Mouse (Mus musculus) lung, embryonic 14.5 days (tissue): ENCODE data around the gene Rnaseh2c. TPM values are rescaled to one million over a fixed set of nuclear protein-coding genes. Genes with fewer than 3 reads are reported as not detected.

Source experiments
- ATAC-seq: fragments of 200-750 bp; cut with Nextera tagmentation; 2 replicates; pipeline ENCODE4 v1.8.0; 2017; ENCODE audit warnings: mild to moderate bottlenecking, moderate TSS enrichment, moderate library complexity; ENCODE audit not compliant: insufficient read depth
- DNase-seq: peaks from one replicate; pipeline ENCODE4 v3.0.0-alpha.2; 2015
- H3K27ac ChIP-seq: fragments of 300-500 bp; sonication (generic); 2 replicates; pipeline ENCODE4 v1.5.1; 2014; ENCODE audit warnings: low read depth, mild to moderate bottlenecking, moderate library complexity
- H3K27me3 ChIP-seq: fragments of 300-500 bp; sonication (generic); 2 replicates; pipeline ENCODE4 v1.6.1; 2014; ENCODE audit warnings: low read length, control low read depth; ENCODE audit not compliant: insufficient read depth
- H3K36me3 ChIP-seq: fragments of 300-500 bp; sonication (generic); 2 replicates; pipeline ENCODE4 v1.6.1; 2014; ENCODE audit warnings: control low read depth; ENCODE audit not compliant: insufficient read depth
- H3K4me1 ChIP-seq: fragments of 300-500 bp; sonication (generic); 2 replicates; pipeline ENCODE4 v1.6.1; 2014; ENCODE audit warnings: antibody characterized with exemption, control low read depth; ENCODE audit not compliant: insufficient read depth
- H3K4me2 ChIP-seq: fragments of 300-500 bp; sonication (generic); 2 replicates; pipeline ENCODE4 v1.6.1; 2014; ENCODE audit warnings: mild to moderate bottlenecking
- H3K4me3 ChIP-seq: fragments of 300-500 bp; sonication (generic); 2 replicates; pipeline ENCODE4 v1.5.1; 2014; ENCODE audit warnings: low read depth, low read length
- H3K9ac ChIP-seq: fragments of 300-500 bp; sonication (generic); 2 replicates; pipeline ENCODE4 v1.6.1; 2014
- H3K9me3 ChIP-seq: fragments of 300-500 bp; sonication (generic); 2 replicates; pipeline ENCODE4 v1.6.1; 2016; ENCODE audit warnings: low read depth, low read length, control low read depth
- CTCF ChIP-seq: IDR thresholded peaks from 2 replicates; pipeline ENCODE4 v1.5.1; 2016; ENCODE audit warnings: antibody characterized with exemption, low read depth
- WGBS: fragments of 180-500 bp; shearing (Covaris S2); extraction: QIAGEN DNeasy Blood & Tissue Kit; methylation state at CpG from one replicate; pipeline ENCODE4 v1.1.7; 2014; 5-methylcytosine and 5-hydroxymethylcytosine counted together
- polyA plus RNA-seq: library from polyadenylated mRNA; unstranded; fragments of >200 nt; fragmentation: Nextera tagmentation; extraction: Ambion mirVana; gene quantifications from 2 replicates; pipeline ENCODE4 v1.2.1, GENCODE M21; 2014

Rnaseh2c gene
- polyA plus RNA-seq, 1 experiment from 2014 or later, result 145 TPM

GRCm38 (mm10) chr19:5612762-5613411, 11.2 kb downstream of the Rnaseh2c start:
- WGBS, result 66% methylated on average over 3 of the region's 3 CpGs
- no peak overlapping the region for H3K9ac ChIP-seq
- ATAC-seq, result no peak

GRCm38 (mm10) chr19:5614953-5615352, 13.3 kb downstream of the Rnaseh2c start:
- DNase-seq (peak; percentile 74), ATAC-seq (0 out of 2 replicates have a peak, but pooled peaks have one; percentile 12)

More at GRCm38 (mm10) chr19:5612762-5613411, 11.2 kb downstream of the Rnaseh2c start:
- Histone ChIP-seq H3K27ac (no peak overlapping the region), H3K27me3 (no peaks in the 10 kb centered on the region), H3K36me3 (peaks cover 10% of the 10 kb centered on the region), H3K4me3 (no peak overlapping the region), H3K4me1 (peaks cover 6% of the 10 kb centered on the region; the same call in 1 of the 2 replicates), H3K9me3 (no peaks in the 10 kb centered on the region), H3K4me2 (no peak overlapping the region)
- no peak for DNase-seq
- no peak for TF ChIP-seq CTCF

GRCm38 (mm10) chr19:5620007-5620406, 18.3 kb downstream of the Rnaseh2c start:
- Histone ChIP-seq H3K36me3 (no peaks in the 10 kb centered on the region), H3K4me3 (no peak overlapping the region), H3K9ac (no peak overlapping the region), H3K9me3 (no peaks in the 10 kb centered on the region), H3K4me1 (no peaks in the 10 kb centered on the region), H3K27ac (no peak overlapping the region), H3K4me2 (no peak overlapping the region), H3K27me3 (no peaks in the 10 kb centered on the region)
- no peak for DNase-seq
- ATAC-seq, result no peak
- 82% methylated on average over 4 of the region's 4 CpGs for WGBS
- no peak for TF ChIP-seq CTCF

More at GRCm38 (mm10) chr19:5614953-5615352, 13.3 kb downstream of the Rnaseh2c start:
- Histone ChIP-seq H3K4me2 (no peak overlapping the region), H3K27ac (no peak overlapping the region), H3K36me3 (no peaks in the 10 kb centered on the region), H3K4me1 (no peaks in the 10 kb centered on the region), H3K9me3 (no peaks in the 10 kb centered on the region), H3K4me3 (no peak overlapping the region), H3K9ac (no peak overlapping the region), H3K27me3 (no peaks in the 10 kb centered on the region)
- TF ChIP-seq CTCF, result no peak
- WGBS, result 42% methylated on average over 2 of the region's 2 CpGs

GRCm38 (mm10) chr19:5621884-5622283, 20.2 kb downstream of the Rnaseh2c start:
- DNase-seq (no peak), ATAC-seq (no peak)
- no peak overlapping the region for H3K9ac ChIP-seq
- no peaks in the 10 kb centered on the region for H3K9me3 ChIP-seq
- no peak overlapping the region for H3K27ac ChIP-seq
- H3K36me3 ChIP-seq, result no peaks in the 10 kb centered on the region
- WGBS, result 66% methylated on average over 5 of the region's 5 CpGs
- H3K4me1 ChIP-seq, result no peaks in the 10 kb centered on the region
- H3K27me3 ChIP-seq, result no peaks in the 10 kb centered on the region
- H3K4me3 ChIP-seq, result no peak overlapping the region
- no peak for TF ChIP-seq CTCF
- no peak overlapping the region for H3K4me2 ChIP-seq

- WGBS, result 83% methylated on average over 8 of the region's 8 CpGs
- no peak overlapping the region for H3K27ac ChIP-seq
- no peaks in the 10 kb centered on the region for H3K4me1 ChIP-seq
- no peak for TF ChIP-seq CTCF
- no peak overlapping the region for H3K4me3 ChIP-seq
- ATAC-seq (no peak), DNase-seq (no peak)
- H3K36me3 ChIP-seq, result no peaks in the 10 kb centered on the region
- no peak overlapping the region for H3K4me2 ChIP-seq
- no peak overlapping the region for H3K9ac ChIP-seq
- no peaks in the 10 kb centered on the region for H3K9me3 ChIP-seq
- no peaks in the 10 kb centered on the region for H3K27me3 ChIP-seq
These were observed 23.6 kb downstream of the Rnaseh2c start for GRCm38 (mm10) chr19:5625311-5625710.

GRCm38 (mm10) chr19:5629907-5630306, 28.2 kb downstream of the Rnaseh2c start:
- DNase-seq (no peak), ATAC-seq (no peak)
- Histone ChIP-seq H3K4me3 (no peak overlapping the region), H3K36me3 (no peaks in the 10 kb centered on the region), H3K9me3 (no peaks in the 10 kb centered on the region), H3K4me2 (no peak overlapping the region), H3K27ac (no peak overlapping the region), H3K4me1 (no peaks in the 10 kb centered on the region), H3K9ac (no peak overlapping the region), H3K27me3 (no peaks in the 10 kb centered on the region)
- no peak for TF ChIP-seq CTCF

- H3K4me1 ChIP-seq, result peaks cover 5% of the 10 kb centered on the region
- WGBS, result 72% methylated on average over 9 of the region's 9 CpGs
- no peak for TF ChIP-seq CTCF
- no peaks in the 10 kb centered on the region for H3K9me3 ChIP-seq
- H3K4me3 ChIP-seq, result no peak overlapping the region
- H3K4me2 ChIP-seq, result no peak overlapping the region
- no peaks in the 10 kb centered on the region for H3K36me3 ChIP-seq
- DNase-seq (no peak), ATAC-seq (no peak)
- H3K27ac ChIP-seq, result no peak overlapping the region
- no peaks in the 10 kb centered on the region for H3K27me3 ChIP-seq
- H3K9ac ChIP-seq, result no peak overlapping the region
These were observed 30.4 kb downstream of the Rnaseh2c start for GRCm38 (mm10) chr19:5632120-5632519.
